Mouse (Mus musculus): ENCODE measurements at regions not wholly inside any gene's neighbourhood (a gene's known extent, or its start where the extent isn't known, plus 50 kb on each side); places are given as distances from the start of the nearest gene placed in this dataset.

- DNase-seq (ENCODE audit: low read depth) = no peak
Measured at GRCm38 (mm10) chr16:20800038-20800437, 65.7 kb upstream of the Thpo start.

- no peak for DNase-seq (ENCODE audit: low read depth)
Measured at GRCm38 (mm10) chr16:20798115-20798514, 63.8 kb upstream of the Thpo start.

- DNase-seq (ENCODE audit: low read depth) = no peak
Measured at GRCm38 (mm10) chr16:20794721-20795120, 60.4 kb upstream of the Thpo start.
